Mouse (Mus musculus) hindbrain, embryonic 16.5 days (tissue): Measurements from ENCODE around the gene Arhgef2. TPM values are rescaled to one million over a fixed set of nuclear protein-coding genes. Genes with fewer than 3 reads are reported as not detected.

ENCODE experiments used
- ATAC-seq: fragments of 200-750 bp; cut with Nextera tagmentation; 2 replicates; pipeline ENCODE4 v1.8.0; 2017; ENCODE audit warnings: moderate TSS enrichment, moderate library complexity
- H3K27ac ChIP-seq: fragments of 300-500 bp; sonication (generic); 2 replicates; pipeline ENCODE4 v1.5.1; 2014; ENCODE audit warnings: low read depth, mild to moderate bottlenecking, control low read depth, low read length, moderate library complexity
- H3K27me3 ChIP-seq: fragments of 300-500 bp; sonication (generic); replicated peaks from 2 replicates; pipeline ENCODE4 v1.6.1; 2014; ENCODE audit warnings: low read length; ENCODE audit not compliant: control insufficient read depth, insufficient read depth
- H3K36me3 ChIP-seq: fragments of 300-500 bp; sonication (generic); 2 replicates; pipeline ENCODE4 v1.6.1; 2014; ENCODE audit warnings: mild to moderate bottlenecking, low read length, moderate library complexity, mixed read lengths; ENCODE audit not compliant: control insufficient read depth, insufficient read depth
- H3K4me1 ChIP-seq: fragments of 300-500 bp; sonication (generic); 2 replicates; pipeline ENCODE4 v1.6.1; 2014; ENCODE audit warnings: low read depth, low read length; ENCODE audit not compliant: control insufficient read depth, insufficient read depth
- H3K4me2 ChIP-seq: fragments of 300-500 bp; sonication (generic); 2 replicates; pipeline ENCODE4 v1.6.1; 2014; ENCODE audit warnings: mild to moderate bottlenecking, low read length, control low read depth, moderate library complexity
- H3K4me3 ChIP-seq: fragments of 300-500 bp; sonication (generic); 2 replicates; pipeline ENCODE4 v1.5.1; 2014; ENCODE audit warnings: mild to moderate bottlenecking, low read length, control low read depth, moderate library complexity
- H3K9ac ChIP-seq: fragments of 300-500 bp; sonication (generic); 2 replicates; pipeline ENCODE4 v1.6.1; 2014; ENCODE audit warnings: low read depth, mild to moderate bottlenecking, control low read depth, low read length, moderate library complexity
- H3K9me3 ChIP-seq: fragments of 300-500 bp; sonication (generic); 2 replicates; pipeline ENCODE4 v1.6.1; 2014; ENCODE audit warnings: mild to moderate bottlenecking, low read length, moderate library complexity; ENCODE audit not compliant: control insufficient read depth
- WGBS: fragments of 180-500 bp; shearing (Covaris S2); extraction: QIAGEN DNeasy Blood & Tissue Kit; methylation state at CpG from one replicate; pipeline ENCODE4 v1.1.7; 2014; 5-methylcytosine and 5-hydroxymethylcytosine counted together
- polyA plus RNA-seq: library from polyadenylated mRNA; unstranded; fragments of >200 nt; fragmentation: Nextera tagmentation; extraction: Ambion mirVana; gene quantifications from 2 replicates; pipeline ENCODE4 v1.2.1, GENCODE M21; 2015

Gene Arhgef2
- polyA plus RNA-seq, 1 experiment from 2014 or later = 79.0 TPM

DNA sequence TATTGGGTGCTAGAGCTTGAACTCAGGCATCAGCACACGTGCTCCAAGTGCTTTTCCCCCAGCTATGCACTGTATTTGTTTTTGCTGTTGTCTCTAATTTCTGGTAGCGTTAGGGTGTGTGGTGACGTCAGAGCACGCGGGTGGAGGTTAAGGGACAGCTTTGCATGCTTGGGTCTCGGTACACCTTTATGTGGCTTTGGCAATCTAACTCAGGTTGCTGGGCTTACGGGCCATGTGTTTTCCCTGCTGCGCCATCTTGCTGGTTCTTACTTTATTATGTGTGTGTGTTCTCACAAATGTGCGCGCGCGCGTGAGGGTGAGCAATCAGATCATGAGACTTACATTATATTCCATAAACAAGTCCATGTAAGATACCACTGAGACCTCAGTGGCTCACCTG lies 44.2 kb downstream of the Arhgef2 start:
- no peaks in the 10 kb centered on the region for H3K4me1 ChIP-seq
- H3K4me3 ChIP-seq = no peak overlapping the region
- peaks cover 14% of the 10 kb centered on the region for H3K36me3 ChIP-seq
- H3K9me3 ChIP-seq = no peaks in the 10 kb centered on the region
- no peak for ATAC-seq
- 93% methylated on average over 13 of the region's 13 CpGs for WGBS
- H3K9ac ChIP-seq = no peak overlapping the region
- H3K27me3 ChIP-seq = no peaks in the 10 kb centered on the region
- no peak overlapping the region for H3K4me2 ChIP-seq
- no peak overlapping the region for H3K27ac ChIP-seq

DNA sequence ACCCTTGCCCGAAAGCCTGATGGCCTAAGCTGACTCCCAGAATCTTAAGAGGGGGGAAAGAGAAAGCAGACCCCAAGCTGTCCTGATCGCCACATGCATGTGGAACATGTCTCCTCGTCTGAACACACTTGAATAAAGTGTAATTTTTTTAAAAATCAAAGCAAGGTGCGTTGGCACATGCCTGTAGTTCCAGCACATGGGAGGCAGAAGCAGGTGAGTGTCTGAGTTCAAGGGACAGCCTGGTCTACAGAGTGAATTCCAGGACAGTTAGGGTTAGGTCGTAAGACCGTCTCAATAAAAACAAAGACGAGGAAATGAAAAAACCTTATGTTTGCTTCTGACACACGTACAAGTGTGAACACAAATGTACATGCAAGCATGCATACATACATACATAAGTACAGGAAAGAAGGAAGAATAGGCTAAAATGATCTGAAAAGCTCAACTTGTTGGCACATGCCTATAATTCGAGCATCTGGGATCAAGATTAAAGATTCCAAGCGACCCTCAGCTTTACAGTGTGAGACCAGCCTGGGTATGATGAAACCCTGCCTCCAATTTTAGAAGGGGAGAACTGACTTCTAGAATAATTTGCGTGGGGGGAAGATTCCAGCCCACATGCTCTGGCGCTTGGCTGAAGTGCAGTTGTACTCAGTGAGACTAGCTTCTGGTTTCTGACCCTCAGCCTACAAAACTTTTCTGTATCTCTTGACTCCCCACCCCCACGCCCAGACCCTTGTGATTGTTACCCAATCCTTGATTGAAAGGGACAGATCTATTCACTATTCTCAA lies 45.1 kb downstream of the Arhgef2 start:
- H3K27ac ChIP-seq = no peak overlapping the region
- H3K4me1 ChIP-seq = no peaks in the 10 kb centered on the region
- no peak for ATAC-seq
- H3K4me3 ChIP-seq = no peak overlapping the region
- H3K4me2 ChIP-seq = no peak overlapping the region
- no peak overlapping the region for H3K9ac ChIP-seq
- no peaks in the 10 kb centered on the region for H3K9me3 ChIP-seq
- H3K27me3 ChIP-seq = no peaks in the 10 kb centered on the region
- peaks cover 11% of the 10 kb centered on the region for H3K36me3 ChIP-seq
- 80% methylated on average over 13 of the region's 13 CpGs for WGBS

DNA sequence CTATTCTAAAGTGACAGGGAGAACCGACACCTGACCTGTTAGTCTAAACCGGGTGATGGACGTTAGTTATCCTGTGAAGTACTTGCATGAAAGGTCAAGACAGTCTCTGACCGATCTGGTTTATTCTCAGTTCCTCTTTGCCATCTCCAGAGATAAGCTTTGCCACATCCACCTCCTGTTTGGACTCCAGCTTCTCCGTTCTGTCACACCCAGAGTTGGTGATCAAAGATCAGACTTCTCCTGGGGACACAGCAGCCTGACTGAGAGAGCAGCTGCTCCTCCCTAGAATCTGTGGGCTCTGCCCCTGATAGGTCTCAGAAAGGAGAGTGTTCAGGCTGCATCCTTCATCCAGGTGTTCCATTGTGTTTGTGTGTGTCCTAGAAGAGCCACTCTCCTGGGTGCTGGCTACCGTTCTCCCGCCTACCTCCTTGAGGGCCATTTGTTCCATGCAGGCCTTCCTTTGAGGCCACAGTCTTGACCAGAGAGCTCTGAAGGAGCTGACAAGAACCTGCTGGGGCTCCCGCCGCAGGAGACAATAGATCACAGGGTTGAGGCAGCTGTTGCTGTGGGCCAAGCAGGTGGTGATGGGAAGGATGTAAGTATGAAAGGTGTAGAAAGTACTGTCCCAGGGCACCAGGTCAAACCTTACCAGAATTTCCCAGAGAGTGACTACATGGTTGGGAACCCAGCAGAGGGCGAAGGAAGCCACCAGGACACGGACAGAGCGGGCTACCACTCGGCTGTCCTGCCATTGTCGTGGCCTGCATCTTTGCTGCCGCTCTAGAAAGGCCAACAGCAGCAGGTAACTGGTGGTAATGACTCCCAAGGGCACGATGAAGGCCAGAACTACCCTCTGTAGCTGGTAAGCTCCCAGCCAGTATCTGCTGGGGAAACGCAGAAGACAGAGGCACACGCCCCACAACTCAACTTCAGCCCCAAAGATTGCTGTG lies 46.2 kb downstream of the Arhgef2 start:
- 78% methylated on average over 18 of the region's 18 CpGs for WGBS
- ATAC-seq = no peak

DNA sequence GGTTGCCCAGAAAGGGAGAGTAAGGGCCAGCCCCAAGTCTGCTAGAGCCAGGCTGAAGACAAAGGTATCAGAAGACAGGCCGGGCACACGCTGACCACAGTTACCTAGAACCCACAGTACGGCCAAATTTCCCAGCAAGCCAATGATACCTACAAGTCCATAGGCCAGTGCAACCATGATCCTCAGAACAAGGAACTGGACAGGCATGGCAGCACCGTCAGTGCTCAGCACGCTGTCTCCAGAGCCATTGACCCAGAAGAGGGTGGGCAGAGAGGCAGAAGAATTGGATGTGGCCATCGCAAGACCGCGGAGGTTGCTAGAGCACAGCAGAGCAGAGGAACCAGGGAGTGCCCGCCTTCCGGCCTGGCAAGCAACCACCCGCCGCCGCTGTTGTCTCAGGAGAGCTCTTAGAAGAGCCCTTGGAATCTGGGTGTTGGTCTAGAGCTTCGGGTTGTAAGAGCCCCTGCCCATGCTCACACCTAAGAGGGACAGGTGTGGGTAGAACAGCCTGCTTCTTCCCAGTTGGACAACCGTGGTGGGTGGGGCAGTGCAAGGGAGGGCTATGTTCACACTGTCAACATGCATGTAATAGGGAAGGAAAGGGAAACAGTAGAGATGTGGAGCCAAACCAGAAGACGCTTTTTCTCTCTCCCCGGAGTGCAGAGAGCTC lies 47.2 kb downstream of the Arhgef2 start, which contains the start of gene Rxfp4:
Rxfp4 (minus strand) TSS at position 297 of the 670 bp plus-strand sequence.
- 90% methylated on average over 17 of the region's 17 CpGs for WGBS
- Histone ChIP-seq H3K9me3 (no peaks in the 10 kb centered on the region), H3K27me3 (no peaks in the 10 kb centered on the region), H3K4me3 (no peak within 1 kb of the TSS), H3K4me1 (no peaks in the 10 kb centered on the region), H3K36me3 (no peaks in the 10 kb centered on the region), H3K4me2 (no peak within 1 kb of the TSS), H3K9ac (no peak within 1 kb of the TSS), H3K27ac (no peak within 1 kb of the TSS)
- no peak for ATAC-seq

More for the DNA sequence above, 46.2 kb downstream of the Arhgef2 start:
- no peak overlapping the region for H3K4me3 ChIP-seq
- no peaks in the 10 kb centered on the region for H3K27me3 ChIP-seq
- H3K27ac ChIP-seq = no peak overlapping the region
- H3K36me3 ChIP-seq = peaks cover 2% of the 10 kb centered on the region
- H3K4me2 ChIP-seq = no peak overlapping the region
- no peak overlapping the region for H3K9ac ChIP-seq
- no peaks in the 10 kb centered on the region for H3K9me3 ChIP-seq
- no peaks in the 10 kb centered on the region for H3K4me1 ChIP-seq

DNA sequence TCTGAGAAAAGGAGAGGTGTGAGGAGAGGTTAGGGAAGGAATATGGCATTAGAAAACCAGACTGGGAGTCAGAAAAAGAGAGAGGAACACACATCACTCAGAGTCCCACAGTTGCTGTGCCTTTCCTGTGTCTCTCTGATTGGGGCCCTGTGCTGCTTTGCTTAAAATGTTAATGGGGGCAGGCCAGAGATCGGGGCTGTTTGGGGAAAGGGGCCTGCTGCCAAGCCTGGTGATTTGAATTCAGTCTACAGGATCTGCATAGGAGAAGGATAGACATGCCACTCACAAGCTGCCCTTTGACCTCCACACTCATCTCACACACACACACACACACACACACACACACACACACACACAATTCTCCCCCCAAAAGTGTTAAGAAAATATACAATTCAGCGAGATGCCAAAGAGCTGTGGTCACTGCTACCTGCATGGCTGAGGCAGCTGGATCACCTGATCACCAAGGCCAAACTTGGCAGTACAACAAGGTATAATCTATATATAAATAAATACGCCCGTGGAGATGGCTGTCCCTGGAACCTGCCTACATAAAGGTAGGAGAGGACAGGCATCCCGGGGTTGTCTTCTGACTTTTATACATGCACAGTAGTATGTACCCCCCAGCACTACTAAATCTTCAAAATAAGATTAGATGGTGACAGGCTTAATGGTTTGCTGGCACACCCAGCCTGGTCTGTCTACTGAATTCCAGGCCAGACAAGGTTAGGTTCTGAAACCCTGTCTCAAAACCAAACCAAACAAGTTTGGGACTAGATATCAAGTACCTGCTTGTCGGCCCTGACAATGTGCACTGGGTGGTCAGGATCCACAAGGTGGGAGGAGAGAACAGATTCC lies 48.0 kb downstream of the Arhgef2 start:
- Histone ChIP-seq H3K27ac (no peak overlapping the region), H3K4me2 (no peak overlapping the region), H3K4me1 (no peaks in the 10 kb centered on the region), H3K9ac (no peak overlapping the region), H3K36me3 (no peaks in the 10 kb centered on the region), H3K9me3 (no peaks in the 10 kb centered on the region), H3K4me3 (no peak overlapping the region), H3K27me3 (no peaks in the 10 kb centered on the region)
- ATAC-seq = no peak
- 86% methylated on average over 6 of the region's 6 CpGs for WGBS

DNA sequence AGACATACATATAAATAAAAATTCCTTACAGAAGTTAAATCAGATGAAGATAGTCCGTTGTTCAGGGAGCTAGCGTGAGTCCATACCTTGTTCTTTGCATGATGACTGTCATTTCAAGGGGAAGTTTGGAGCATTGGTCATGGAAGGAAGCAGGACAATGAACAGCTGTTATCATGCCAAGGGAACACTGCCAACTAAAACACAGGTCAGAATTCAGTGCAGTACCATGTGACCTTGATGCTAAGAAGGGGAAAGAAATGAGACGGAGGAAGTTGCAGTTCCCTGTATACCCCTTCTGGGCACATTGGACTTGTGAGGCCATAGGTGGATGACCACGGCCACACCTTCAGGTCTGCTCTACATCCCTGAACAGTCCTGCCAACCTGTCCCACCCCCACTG lies 48.9 kb downstream of the Arhgef2 start:
- Histone ChIP-seq H3K9me3 (no peaks in the 10 kb centered on the region), H3K9ac (no peak overlapping the region), H3K4me1 (no peaks in the 10 kb centered on the region), H3K27ac (no peak overlapping the region), H3K36me3 (no peaks in the 10 kb centered on the region), H3K4me2 (no peak overlapping the region), H3K27me3 (no peaks in the 10 kb centered on the region), H3K4me3 (no peak overlapping the region)
- no peak for ATAC-seq
- 79% methylated on average over 4 of the region's 4 CpGs for WGBS

DNA sequence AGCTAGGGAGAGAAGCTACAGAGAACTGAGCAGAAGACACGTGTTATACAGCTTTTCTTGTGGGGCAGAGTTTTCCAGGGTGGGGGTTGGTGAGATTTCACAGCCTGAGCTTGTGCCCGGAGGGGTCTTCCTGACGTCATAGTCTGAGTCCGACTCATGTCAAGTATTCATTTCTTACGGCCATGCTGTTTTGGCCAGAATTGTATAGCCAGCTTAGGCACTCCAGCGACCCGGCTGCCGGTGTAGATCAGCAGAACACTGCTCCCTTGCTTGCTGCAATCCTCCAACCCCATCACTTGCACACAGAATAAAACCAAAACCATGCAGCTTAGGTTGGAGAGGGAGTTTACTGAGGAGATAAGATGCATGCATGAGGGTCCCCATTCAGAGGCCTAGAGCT lies 49.9 kb downstream of the Arhgef2 start:
- H3K4me3 ChIP-seq = no peak overlapping the region
- H3K9me3 ChIP-seq = no peaks in the 10 kb centered on the region
- no peak overlapping the region for H3K9ac ChIP-seq
- H3K4me2 ChIP-seq = no peak overlapping the region
- no peaks in the 10 kb centered on the region for H3K36me3 ChIP-seq
- no peak overlapping the region for H3K27ac ChIP-seq
- H3K27me3 ChIP-seq = no peaks in the 10 kb centered on the region
- 82% methylated on average over 8 of the region's 8 CpGs for whole genome bisulfite sequencing
- no peaks in the 10 kb centered on the region for H3K4me1 ChIP-seq
- no peak for ATAC-seq

DNA sequence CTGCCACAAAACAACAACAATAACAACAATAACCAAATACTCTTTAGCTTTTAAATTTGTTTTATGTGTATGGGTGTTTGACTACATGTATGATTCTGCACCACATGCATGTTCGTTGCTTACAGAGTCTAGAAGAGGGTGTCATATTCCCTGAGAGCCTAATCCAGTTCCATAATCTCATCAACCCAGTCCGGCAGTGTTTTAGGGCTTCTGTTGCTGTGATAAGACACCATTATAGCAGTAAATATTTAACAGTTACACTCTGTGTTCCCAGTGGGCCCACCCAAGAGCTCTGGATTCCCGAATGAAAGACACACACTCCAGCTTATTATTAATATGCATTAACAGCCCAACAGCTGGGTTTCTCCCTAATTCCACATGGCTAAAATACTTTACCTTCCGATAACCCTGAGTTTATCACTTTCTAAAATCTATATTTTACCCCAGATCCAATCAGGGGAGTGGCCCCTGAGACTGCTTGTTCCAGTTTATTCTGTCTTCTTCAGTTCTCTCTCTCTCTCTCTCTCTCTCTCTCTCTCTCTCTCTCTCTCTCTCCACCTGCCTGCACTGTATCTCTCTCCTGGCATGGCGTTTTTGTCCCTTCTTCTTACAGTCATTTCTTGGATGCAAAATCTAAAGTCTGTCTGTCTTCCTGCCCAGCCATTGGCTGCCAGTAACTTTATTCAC lies 52.8 kb downstream of the Arhgef2 start:
- no peak for ATAC-seq
- H3K36me3 ChIP-seq = no peaks in the 10 kb centered on the region
- no peak overlapping the region for H3K4me3 ChIP-seq
- H3K4me1 ChIP-seq = no peaks in the 10 kb centered on the region
- H3K9ac ChIP-seq = no peak overlapping the region
- H3K27me3 ChIP-seq = no peaks in the 10 kb centered on the region
- no peak overlapping the region for H3K4me2 ChIP-seq
- WGBS = 78% methylated on average over 5 of the region's 5 CpGs
- no peak overlapping the region for H3K27ac ChIP-seq
- H3K9me3 ChIP-seq = no peaks in the 10 kb centered on the region
